Mouse (Mus musculus) thymus, postnatal 0 days (tissue): ENCODE data around the gene Cphx3. TPM values are rescaled to one million over a fixed set of nuclear protein-coding genes. Genes with fewer than 3 reads are reported as not detected.
"Not testable (repeated sequence)": the region's sequence is repeated elsewhere in the genome, so short reads cannot be mapped to it uniquely, and the experiment has no call there.

Source experiments
- DNase-seq: peaks from one replicate; pipeline ENCODE4 v3.0.0-alpha.2; 2015; ENCODE audit warnings: low spot score
- polyA plus RNA-seq: library from polyadenylated mRNA; unstranded; fragments of >200 nt; fragmentation: Nextera tagmentation; extraction: Ambion mirVana; gene quantifications from 2 replicates; pipeline ENCODE4 v1.2.1, GENCODE M21; 2015

Gene Cphx3
- not detected in 2 replicates for polyA plus RNA-seq

GRCm38 (mm10) chr14:26081997-26082396 is at the start of gene Cphx3:
Gene Cphx3 (plus strand): TSS chr14:26082297.
- not testable (repeated sequence) for DNase-seq

DNA sequence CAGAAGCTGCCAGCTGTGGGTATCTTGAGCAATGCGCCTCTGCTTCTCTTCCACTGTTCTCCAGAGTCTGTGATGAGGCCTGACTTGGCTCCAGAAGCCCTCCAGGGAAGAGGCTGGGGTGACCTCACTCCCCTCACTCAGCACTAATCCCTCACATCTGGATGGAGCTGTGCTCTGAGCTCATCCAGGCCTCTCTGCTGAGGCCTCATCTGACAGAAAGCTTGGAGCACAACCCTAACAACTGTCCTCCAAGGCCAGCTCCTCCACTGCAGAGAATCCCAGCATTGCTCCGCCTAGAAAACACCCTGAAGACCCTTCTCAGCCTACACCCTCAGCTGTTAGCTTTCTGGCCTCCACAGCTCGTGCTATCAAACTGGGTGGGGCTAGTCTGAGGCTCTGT is 47.7 kb upstream of the Cphx3 start:
- not testable (repeated sequence) for DNase-seq

- not testable (repeated sequence) for DNase-seq
Measured at GRCm38 (mm10) chr14:26035439-26035838, 46.7 kb upstream of the Cphx3 start.

- DNase-seq, result not testable (repeated sequence)
Measured at GRCm38 (mm10) chr14:26042611-26043010, 39.5 kb upstream of the Cphx3 start, which contains the start of gene Gm9780. Gene Gm9780 (minus strand): TSS chr14:26042711.

DNA sequence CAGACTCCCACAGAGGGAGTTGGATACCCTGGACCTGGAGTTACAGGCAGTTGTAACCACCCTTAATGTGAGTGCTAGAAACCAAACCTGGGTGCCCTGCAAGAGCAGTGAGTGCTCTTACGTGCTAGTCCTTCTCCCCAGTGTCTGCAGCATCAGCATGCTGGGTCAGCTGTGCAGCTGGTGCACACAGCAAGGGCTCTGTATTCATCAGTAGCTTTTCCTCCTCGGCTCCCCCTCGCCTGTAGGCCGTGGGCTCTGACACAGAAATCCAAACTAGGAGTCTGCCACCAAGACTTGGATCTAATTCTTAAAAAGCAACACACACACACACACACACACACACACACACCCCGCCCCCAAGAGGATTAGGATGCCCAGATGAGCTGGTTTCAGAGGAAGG is 37.1 kb upstream of the Cphx3 start:
- not testable (repeated sequence) for DNase-seq

- DNase-seq, result not testable (repeated sequence)
Measured at GRCm38 (mm10) chr14:26047026-26047425, 35.1 kb upstream of the Cphx3 start.

GRCm38 (mm10) chr14:26048767-26049166 is 33.3 kb upstream of the Cphx3 start:
- not testable (repeated sequence) for DNase-seq

DNA sequence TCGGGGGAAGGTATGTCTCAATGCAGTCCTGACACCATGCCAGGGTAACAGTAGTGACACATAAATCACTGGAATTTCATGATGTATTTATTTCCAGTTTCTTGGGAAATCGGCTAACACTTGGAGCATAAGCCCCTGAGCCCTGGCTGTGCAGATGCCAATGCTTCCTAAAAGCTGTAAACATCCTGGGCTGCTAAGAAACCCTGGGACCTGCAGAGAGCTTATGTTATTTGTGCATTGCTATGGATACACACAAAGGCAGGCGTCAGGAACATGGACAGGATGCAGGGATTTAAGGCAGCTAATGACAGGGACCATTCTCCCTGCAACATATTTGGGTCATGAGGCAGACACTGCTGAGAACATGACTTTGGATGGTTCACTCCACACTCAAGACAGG is 23.9 kb upstream of the Cphx3 start:
- DNase-seq, result not testable (repeated sequence)

DNA sequence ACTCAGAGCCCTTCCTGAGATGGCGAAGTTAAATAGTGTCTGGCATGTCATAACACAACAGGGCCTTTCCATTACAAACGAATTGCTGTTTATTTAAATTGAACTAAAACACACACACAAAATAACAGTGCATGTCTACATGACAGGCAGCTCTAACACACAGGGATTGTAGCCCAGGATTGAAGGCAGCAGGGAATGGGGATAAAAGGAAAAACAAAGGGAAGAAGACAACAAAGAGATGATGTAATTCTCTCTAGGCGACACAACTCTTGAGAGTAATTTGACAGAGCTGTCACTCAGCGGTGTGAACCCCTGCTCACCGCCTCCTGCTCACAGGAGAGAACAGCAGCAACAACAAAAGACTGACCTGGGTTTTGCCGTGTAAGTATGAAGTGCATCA is 22.7 kb upstream of the Cphx3 start:
- not testable (repeated sequence) for DNase-seq

- DNase-seq, result not testable (repeated sequence)
Measured at GRCm38 (mm10) chr14:26066574-26067324, 15.3 kb upstream of the Cphx3 start.

GRCm38 (mm10) chr14:26067325-26067633 is 14.8 kb upstream of the Cphx3 start, which contains the start of gene Tmem254c:
Gene Tmem254c (minus strand): TSS chr14:26067355.
- not testable (repeated sequence) for DNase-seq

DNA sequence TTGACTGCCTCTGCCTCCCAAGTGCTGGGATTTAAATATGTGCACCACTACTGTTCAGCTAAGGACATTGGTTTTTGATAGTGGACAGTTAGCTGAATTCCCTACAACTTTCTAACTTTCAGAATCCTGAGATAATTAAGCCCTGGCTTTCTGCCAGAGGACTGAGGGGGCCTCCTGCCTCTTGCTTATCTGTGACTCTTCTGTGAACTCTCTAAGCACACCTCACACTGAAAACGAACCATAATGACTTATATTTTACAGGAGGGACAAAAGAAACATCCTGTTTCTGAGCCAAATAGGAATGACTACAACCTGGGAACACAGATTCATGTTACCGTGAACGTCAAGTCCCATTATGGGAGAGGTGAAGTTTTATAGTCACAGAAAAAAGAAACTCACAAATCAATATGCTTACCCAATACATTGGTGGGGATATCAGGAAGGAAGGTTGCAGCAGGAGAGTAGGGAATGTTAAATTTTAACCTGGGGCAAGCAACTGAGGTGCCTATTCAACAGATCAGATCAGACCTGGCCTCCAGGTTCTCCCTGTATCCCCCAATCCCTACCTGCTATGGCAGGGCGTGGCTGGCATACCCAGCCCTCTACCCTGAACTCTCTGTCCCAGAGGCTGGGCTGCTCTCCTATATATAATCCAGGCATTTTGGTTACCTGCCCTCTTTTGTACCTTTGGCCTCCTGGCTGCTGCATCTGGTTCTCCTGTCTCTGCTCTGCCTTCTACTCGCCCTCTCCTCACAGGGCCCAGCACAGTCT is 5.3 kb upstream of the Cphx3 start:
- DNase-seq, result not testable (repeated sequence)

DNA sequence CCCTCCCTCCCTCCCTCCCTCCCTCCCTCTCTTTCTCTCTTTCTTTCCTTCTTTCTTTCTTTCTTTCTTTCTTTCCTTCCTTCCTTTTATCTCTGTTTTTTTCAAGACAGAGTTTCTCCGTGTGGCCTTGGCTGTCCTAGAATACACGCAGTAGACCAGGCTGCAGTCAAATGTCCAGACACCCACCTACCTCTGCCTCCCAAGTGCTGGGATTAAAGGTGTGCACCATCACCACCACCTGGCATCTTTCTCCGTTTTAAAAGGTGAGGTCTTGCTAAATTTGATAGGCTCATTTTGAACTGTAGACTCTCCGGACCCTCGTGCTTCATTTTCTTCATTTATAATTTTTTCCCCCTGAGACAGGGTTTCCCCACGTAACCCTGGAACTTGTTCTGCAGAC is 881 bp upstream of the Cphx3 start, which contains the start of gene Cphx2:
Gene Cphx2 (plus strand): TSS at position 301 of the 400 bp plus-strand sequence.
- not testable (repeated sequence) for DNase-seq

- DNase-seq, result not testable (repeated sequence)
Measured at GRCm38 (mm10) chr14:26097622-26098021, 15.5 kb downstream of the Cphx3 start.

- not testable (repeated sequence) for DNase-seq
Measured at GRCm38 (mm10) chr14:26118150-26118549, 36.1 kb downstream of the Cphx3 start, which contains the start of gene Duxbl2. Gene Duxbl2 (plus strand): TSS chr14:26118349.

GRCm38 (mm10) chr14:26118550-26119000 is 36.5 kb downstream of the Cphx3 start:
- not testable (repeated sequence) for DNase-seq

DNA sequence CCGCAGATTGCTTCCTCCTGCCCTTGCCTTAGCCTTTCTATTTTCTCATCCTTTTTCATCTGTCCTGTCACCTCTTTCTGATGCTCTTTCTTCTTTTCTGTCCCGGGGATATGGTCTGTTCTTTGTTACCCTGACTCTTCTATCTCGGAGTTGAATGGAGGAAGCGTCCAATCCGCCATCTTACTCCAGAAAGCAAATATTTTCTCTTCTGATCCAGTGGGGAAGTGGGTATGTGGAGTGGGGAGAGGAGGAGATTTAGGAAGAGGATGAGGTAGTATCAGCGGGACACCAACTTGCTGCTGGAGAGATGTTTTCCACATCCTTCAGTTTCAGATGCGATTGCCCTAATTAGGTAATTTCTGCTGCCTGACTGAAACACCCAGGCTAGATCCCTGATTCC is 37.0 kb downstream of the Cphx3 start:
- DNase-seq, result not testable (repeated sequence)

GRCm38 (mm10) chr14:26147095-26147494 is 65.0 kb downstream of the Cphx3 start:
- DNase-seq, result not testable (repeated sequence)

GRCm38 (mm10) chr14:26156032-26156431 is 73.9 kb downstream of the Cphx3 start:
- not testable (repeated sequence) for DNase-seq

- DNase-seq, result not testable (repeated sequence)
Measured at GRCm38 (mm10) chr14:26161156-26161555, 79.1 kb downstream of the Cphx3 start.

GRCm38 (mm10) chr14:26162423-26162822 is 80.3 kb downstream of the Cphx3 start:
- DNase-seq, result not testable (repeated sequence)

DNA sequence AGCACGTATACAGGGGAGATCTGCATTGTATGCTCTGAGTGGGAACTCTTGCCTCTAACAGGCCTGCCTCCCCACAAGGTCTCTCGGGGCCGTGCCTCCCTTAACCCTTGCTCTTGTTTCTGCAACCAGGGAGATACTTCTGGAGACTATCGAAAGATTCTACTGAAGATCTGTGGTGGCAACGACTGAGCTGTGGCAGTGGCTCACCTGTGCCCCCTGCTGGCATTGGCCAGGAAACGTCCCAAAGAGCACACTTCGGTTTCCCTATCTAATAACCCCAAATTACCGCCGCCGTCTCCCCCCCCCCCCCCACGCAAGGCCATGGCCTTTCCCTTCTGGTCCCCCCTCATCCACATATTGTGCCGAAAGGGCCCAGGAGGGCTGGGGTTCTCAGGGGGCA is 83.2 kb downstream of the Cphx3 start:
- DNase-seq, result not testable (repeated sequence)
